Mouse (Mus musculus) spleen, adult 2 months (tissue): Measurements from ENCODE around the gene Stx16.

ENCODE experiments used
- CTCF ChIP-seq: fragments of 200-500 bp; IDR thresholded peaks from 2 replicates; pipeline ENCODE4 v1.5.1; 2011; ENCODE audit warnings: mild to moderate bottlenecking, inconsistent platforms; ENCODE audit not compliant: insufficient read depth, insufficient read length, insufficient replicate concordance; ENCODE audit errors: extremely low read depth
- POLR2A ChIP-seq: fragments of 200-500 bp; IDR thresholded peaks from 2 replicates; pipeline ENCODE4 v1.6.1; 2011; ENCODE audit warnings: low read depth, low read length, inconsistent platforms

DNA sequence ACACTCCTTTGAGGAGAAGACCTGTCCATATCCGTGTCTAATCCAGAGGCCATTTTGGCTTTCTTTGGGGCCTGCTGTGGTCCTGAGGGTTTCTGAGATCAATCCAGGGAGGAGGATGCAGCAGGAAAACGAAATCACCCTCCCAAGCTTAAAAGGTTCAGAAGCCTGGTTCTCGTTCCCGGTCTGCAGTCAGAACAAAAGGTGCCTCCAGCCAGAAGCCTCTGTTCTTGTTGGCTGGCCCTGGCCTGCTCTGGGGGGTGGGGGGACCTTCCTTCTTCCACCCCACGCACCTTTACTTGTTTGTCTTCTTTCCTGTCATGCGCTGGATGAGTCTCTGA is 51.2 kb downstream of the Stx16 start:
- TF ChIP-seq POLR2A (no peak), CTCF (no peak)
